Mouse (Mus musculus) liver, adult (tissue): ENCODE results near the gene Nuak1.

ENCODE experiments used
- GATA4 ChIP-seq: IDR thresholded peaks from 2 replicates; pipeline ENCODE4 v1.6.1; 2014; ENCODE audit warnings: mild to moderate bottlenecking, low read length; ENCODE audit not compliant: insufficient replicate concordance

The Nuak1 gene

GRCm38 (mm10) chr10:84424374-84424773, 16.0 kb downstream of the Nuak1 start:
- TF ChIP-seq GATA4 = no peak

- TF ChIP-seq GATA4 = no peak
These were observed 16.5 kb downstream of the Nuak1 start for GRCm38 (mm10) chr10:84423903-84424302.

GRCm38 (mm10) chr10:84420589-84420988, 19.8 kb downstream of the Nuak1 start:
- TF ChIP-seq GATA4 = no peak

GRCm38 (mm10) chr10:84418421-84418820, 22.0 kb downstream of the Nuak1 start:
- TF ChIP-seq GATA4 = no peak

- no peak for TF ChIP-seq GATA4
These were observed 23.6 kb downstream of the Nuak1 start for GRCm38 (mm10) chr10:84416752-84417151.

- no peak for TF ChIP-seq GATA4
These were observed 25.3 kb downstream of the Nuak1 start for GRCm38 (mm10) chr10:84414981-84415700.

GRCm38 (mm10) chr10:84413310-84413709, 27.1 kb downstream of the Nuak1 start:
- no peak for TF ChIP-seq GATA4

- no peak for TF ChIP-seq GATA4
These were observed 28.0 kb downstream of the Nuak1 start for GRCm38 (mm10) chr10:84412326-84412962.

- no peak for TF ChIP-seq GATA4
These were observed 29.0 kb downstream of the Nuak1 start for GRCm38 (mm10) chr10:84411122-84412105.

- no peak for TF ChIP-seq GATA4
These were observed 31.3 kb downstream of the Nuak1 start for GRCm38 (mm10) chr10:84408965-84409660.

GRCm38 (mm10) chr10:84405135-84405776, 35.1 kb downstream of the Nuak1 start:
- TF ChIP-seq GATA4 = no peak

GRCm38 (mm10) chr10:84401907-84402371, 38.5 kb downstream of the Nuak1 start:
- TF ChIP-seq GATA4 = no peak

- TF ChIP-seq GATA4 = no peak
These were observed 39.2 kb downstream of the Nuak1 start for GRCm38 (mm10) chr10:84401189-84401588.

- no peak for TF ChIP-seq GATA4
These were observed 40.2 kb downstream of the Nuak1 start for GRCm38 (mm10) chr10:84400037-84400681.
